Mouse (Mus musculus): Measurements from ENCODE around the gene Iba57.

- TF ChIP-seq CTCF (IDR thresholded peaks at IDR 0.05; ENCODE audit: extremely low read depth, insufficient read depth, insufficient read length, insufficient replicate concordance) = no peak
- TF ChIP-seq POLR2A (IDR thresholded peaks at IDR 0.05; ENCODE audit: low read depth, low read length) = no peak
Observed at GRCm38 (mm10) chr11:59135051-59135820, 28.3 kb downstream of the Iba57 start.

Data from spleen, adult 2 months (tissue).